Mouse (Mus musculus): ENCODE measurements around the gene Tcf23. TPM values are rescaled to one million over a fixed set of nuclear protein-coding genes. Genes with fewer than 3 reads are reported as not detected.

Tcf23 gene
- total and polyA plus RNA-seq, 2 experiments from 2014 or later = 0.06 TPM; not detected in 1

- Histone ChIP-seq H3K4me1 (ENCODE audit: insufficient read depth, low read length) (no peaks in the 10 kb centered on the region), H3K27me3 (ENCODE audit: insufficient read depth, low read length) (no peaks in the 10 kb centered on the region), H3K27ac (no peak overlapping the region), H3K9me3 (ENCODE audit: low read length) (no peaks in the 10 kb centered on the region), H3K4me2 (ENCODE audit: low read depth, low read length) (no peak overlapping the region), H3K9ac (replicated peaks; ENCODE audit: low read length) (no peak overlapping the region), H3K4me3 (ENCODE audit: low read length) (no peak overlapping the region), H3K36me3 (ENCODE audit: insufficient read depth, low read length) (no peaks in the 10 kb centered on the region)
- TF ChIP-seq CTCF (IDR thresholded peaks at IDR 0.05; ENCODE audit: low read depth) = no peak
- 89% methylated on average over 4 of the region's 4 CpGs for WGBS
- DNase-seq (ENCODE audit: low spot score) = no peak
- ATAC-seq = no peak
Observed at GRCm38 (mm10) chr5:30931378-30931777, 37.1 kb upstream of the Tcf23 start.

- Histone ChIP-seq H3K9me3 (ENCODE audit: low read length) (no peaks in the 10 kb centered on the region), H3K4me3 (ENCODE audit: low read length) (no peak overlapping the region), H3K36me3 (ENCODE audit: insufficient read depth, low read length) (no peaks in the 10 kb centered on the region), H3K9ac (replicated peaks; ENCODE audit: low read length) (no peak overlapping the region), H3K27me3 (ENCODE audit: insufficient read depth, low read length) (no peaks in the 10 kb centered on the region), H3K4me1 (ENCODE audit: insufficient read depth, low read length) (no peaks in the 10 kb centered on the region), H3K4me2 (ENCODE audit: low read depth, low read length) (no peak overlapping the region), H3K27ac (no peak overlapping the region)
- WGBS = 72% methylated on average over 5 of the region's 5 CpGs
- no peak for DNase-seq (ENCODE audit: low spot score)
- no peak for TF ChIP-seq CTCF (IDR thresholded peaks at IDR 0.05; ENCODE audit: low read depth)
- no peak for ATAC-seq
Observed at GRCm38 (mm10) chr5:30933705-30934104, 34.8 kb upstream of the Tcf23 start.

- peak; percentile 16; the same call in 1 of the 2 replicates for TF ChIP-seq CTCF (IDR thresholded peaks at IDR 0.05; ENCODE audit: low read depth)
- ATAC-seq (peak; percentile 63; the same call in 1 of the 2 replicates), DNase-seq (ENCODE audit: low spot score) (peak; percentile 44)
- no peaks in the 10 kb centered on the region for H3K9me3 ChIP-seq (ENCODE audit: low read length)
- no peak overlapping the region for H3K9ac ChIP-seq (replicated peaks; ENCODE audit: low read length)
- H3K4me2 ChIP-seq (ENCODE audit: low read depth, low read length) = no peak overlapping the region
- H3K27ac ChIP-seq = no peak overlapping the region
- H3K4me1 ChIP-seq (ENCODE audit: insufficient read depth, low read length) = no peaks in the 10 kb centered on the region
- H3K36me3 ChIP-seq (ENCODE audit: insufficient read depth, low read length) = no peaks in the 10 kb centered on the region
- WGBS = 85% methylated on average over 5 of the region's 5 CpGs
- H3K4me3 ChIP-seq (ENCODE audit: low read length) = no peak overlapping the region
- no peaks in the 10 kb centered on the region for H3K27me3 ChIP-seq (ENCODE audit: insufficient read depth, low read length)
Observed at GRCm38 (mm10) chr5:30934725-30935461, 33.6 kb upstream of the Tcf23 start.

- DNase-seq (ENCODE audit: low spot score) (no peak), ATAC-seq (no peak)
- peak; percentile 39 for TF ChIP-seq CTCF (IDR thresholded peaks at IDR 0.05; ENCODE audit: low read depth)
- H3K9me3 ChIP-seq (ENCODE audit: low read length) = no peaks in the 10 kb centered on the region
- H3K36me3 ChIP-seq (ENCODE audit: insufficient read depth, low read length) = no peaks in the 10 kb centered on the region
- no peak overlapping the region for H3K4me2 ChIP-seq (ENCODE audit: low read depth, low read length)
- H3K9ac ChIP-seq (replicated peaks; ENCODE audit: low read length) = no peak overlapping the region
- WGBS = 90% methylated on average over 2 of the region's 2 CpGs
- H3K27me3 ChIP-seq (ENCODE audit: insufficient read depth, low read length) = no peaks in the 10 kb centered on the region
- H3K4me1 ChIP-seq (ENCODE audit: insufficient read depth, low read length) = 0 out of 2 replicates have a peak, but pooled peaks cover 2% of the 10 kb centered on the region
- H3K27ac ChIP-seq = no peak overlapping the region
- H3K4me3 ChIP-seq (ENCODE audit: low read length) = no peak overlapping the region
Observed at GRCm38 (mm10) chr5:30943004-30943403, 25.5 kb upstream of the Tcf23 start.

GRCm38 (mm10) chr5:30944344-30944743 lies 24.1 kb upstream of the Tcf23 start:
- Histone ChIP-seq H3K4me2 (ENCODE audit: low read depth, low read length) (peak overlapping the region; percentile 79), H3K27ac (0 out of 2 replicates have a peak overlapping the region, but pooled peaks have one; percentile 73), H3K9ac (replicated peaks; ENCODE audit: low read length) (0 out of 2 replicates have a peak overlapping the region, but pooled peaks have one; percentile 73), H3K27me3 (ENCODE audit: insufficient read depth, low read length) (no peaks in the 10 kb centered on the region), H3K4me3 (ENCODE audit: low read length) (peak overlapping the region; percentile 56), H3K9me3 (ENCODE audit: low read length) (no peaks in the 10 kb centered on the region), H3K4me1 (ENCODE audit: insufficient read depth, low read length) (0 out of 2 replicates have a peak, but pooled peaks cover 2% of the 10 kb centered on the region), H3K36me3 (ENCODE audit: insufficient read depth, low read length) (no peaks in the 10 kb centered on the region)
- ATAC-seq (no peak), DNase-seq (ENCODE audit: low spot score) (no peak)
- WGBS = 83% methylated on average over 6 of the region's 6 CpGs
- no peak for TF ChIP-seq CTCF (IDR thresholded peaks at IDR 0.05; ENCODE audit: low read depth)

GRCm38 (mm10) chr5:30944956-30945781 lies 23.3 kb upstream of the Tcf23 start, which contains the start of gene Cgref1:
Gene Cgref1, minus strand, starts transcription at chr5:30945591.
- peak; percentile 80 for DNase-seq (ENCODE audit: low spot score)
- Histone ChIP-seq H3K27ac (peak within 1 kb of the TSS; percentile 73), H3K9me3 (ENCODE audit: low read length) (no peaks in the 10 kb centered on the region), H3K4me2 (ENCODE audit: low read depth, low read length) (peak within 1 kb of the TSS; percentile 79), H3K4me1 (ENCODE audit: insufficient read depth, low read length) (0 out of 2 replicates have a peak, but pooled peaks cover 2% of the 10 kb centered on the region), H3K36me3 (ENCODE audit: insufficient read depth, low read length) (no peaks in the 10 kb centered on the region), H3K9ac (replicated peaks; ENCODE audit: low read length) (peak within 1 kb of the TSS; percentile 73), H3K27me3 (ENCODE audit: insufficient read depth, low read length) (no peaks in the 10 kb centered on the region), H3K4me3 (ENCODE audit: low read length) (peak within 1 kb of the TSS; percentile 56)
- peak; percentile 54 for TF ChIP-seq CTCF (IDR thresholded peaks at IDR 0.05; ENCODE audit: low read depth)
- ATAC-seq = peak; percentile 70
- 4% methylated on average over 44 of the region's 44 CpGs for WGBS

Measured in hindbrain, postnatal 0 days (tissue).